27 mouse cellular contexts compared by ENCODE assay signal in genomic region chr2:50448117-50448516, GRCm38 (mm10).
"Had no signal": no experiment of that assay in that cellular context is flagged by ENCODE, and none has a peak within 500 bp of the region (broad histone marks: within the 10 kb centered on the region; RNA-seq: fewer than 3 reads in every experiment).

No protein-coding gene starts in this region.

- H3K27me3 ChIP-seq: embryonic facial prominence, embryonic 12.5 days; embryonic facial prominence, embryonic 13.5 days; embryonic facial prominence, embryonic 15.5 days; forebrain, embryonic 12.5 days; forebrain, embryonic 13.5 days; forebrain, embryonic 15.5 days had no signal

- H3K36me3 ChIP-seq: embryonic facial prominence, embryonic 10.5 days; embryonic facial prominence, embryonic 12.5 days; embryonic facial prominence, embryonic 13.5 days; embryonic facial prominence, embryonic 15.5 days; forebrain, embryonic 10.5 days; forebrain, embryonic 12.5 days; forebrain, embryonic 15.5 days; heart, embryonic 10.5 days had no signal

- H3K4me1 ChIP-seq: embryonic facial prominence, embryonic 15.5 days; heart, embryonic 10.5 days had no signal

- ATAC-seq: forebrain, embryonic 13.5 days; forebrain, embryonic 14.5 days; forebrain, embryonic 15.5 days; forebrain, embryonic 16.5 days had no signal

- H3K9ac ChIP-seq: embryonic facial prominence, embryonic 12.5 days; embryonic facial prominence, embryonic 13.5 days; embryonic facial prominence, embryonic 15.5 days; forebrain, embryonic 12.5 days; forebrain, embryonic 13.5 days; forebrain, embryonic 15.5 days had no signal

- H3K4me3 ChIP-seq: embryonic facial prominence, embryonic 10.5 days; embryonic facial prominence, embryonic 12.5 days; embryonic facial prominence, embryonic 13.5 days; embryonic facial prominence, embryonic 15.5 days; erythroblast, embryonic 14.5 days; forebrain, embryonic 10.5 days; forebrain, embryonic 12.5 days; forebrain, embryonic 13.5 days; forebrain, embryonic 15.5 days; gastrocnemius, adult 2 months; heart, adult 2 months; heart, embryonic 10.5 days had no signal

- H3K9me3 ChIP-seq: embryonic facial prominence, embryonic 10.5 days; embryonic facial prominence, embryonic 12.5 days; embryonic facial prominence, embryonic 13.5 days; embryonic facial prominence, embryonic 15.5 days; forebrain, embryonic 10.5 days; forebrain, embryonic 12.5 days; forebrain, embryonic 13.5 days; forebrain, embryonic 15.5 days; heart, embryonic 10.5 days had no signal

- DNase-seq: cerebellum, adult 9-11 months; cerebellum, postnatal 10 days; cerebellum, postnatal 14 days; cerebellum, postnatal 25 days; cerebellum, postnatal 36 days; embryo, embryonic 11 days; gastrocnemius, adult 2 months; gastrocnemius, postnatal 10 days; gastrocnemius, postnatal 14 days; gastrocnemius, postnatal 25 days; gastrocnemius, postnatal 36 days; heart, adult 11 months; heart, adult 18-20 months; heart, adult 2 months had no signal

- H3K4me2 ChIP-seq: embryonic facial prominence, embryonic 12.5 days; embryonic facial prominence, embryonic 13.5 days; embryonic facial prominence, embryonic 15.5 days; forebrain, embryonic 12.5 days; forebrain, embryonic 13.5 days; forebrain, embryonic 15.5 days; heart, embryonic 11.5 days had no signal

- H3K27ac ChIP-seq: embryonic facial prominence, embryonic 10.5 days; embryonic facial prominence, embryonic 12.5 days; embryonic facial prominence, embryonic 13.5 days; embryonic facial prominence, embryonic 15.5 days; forebrain, embryonic 10.5 days; forebrain, embryonic 12.5 days; forebrain, embryonic 13.5 days; forebrain, embryonic 15.5 days; gastrocnemius, adult 2 months; heart, adult 2 months; heart, embryonic 10.5 days had no signal
